Mouse (Mus musculus) cortical plate, adult 2 months (tissue): ENCODE data around the gene 4931423N10Rik.
"Not testable (repeated sequence)": the region's sequence is repeated elsewhere in the genome, so short reads cannot be mapped to it uniquely, and the experiment has no call there.

Experiments
- CTCF ChIP-seq: fragments of 200-500 bp; IDR thresholded peaks from 2 replicates; pipeline ENCODE4 v1.5.1; 2011; ENCODE audit warnings: mild to moderate bottlenecking, control low read depth, low read length; ENCODE audit not compliant: insufficient read depth; ENCODE audit errors: extremely low read depth
- POLR2A ChIP-seq: fragments of 200-500 bp; IDR thresholded peaks from 2 replicates; pipeline ENCODE4 v1.6.1; 2011; ENCODE audit warnings: mild to moderate bottlenecking, low read length, control low read depth; ENCODE audit not compliant: insufficient read depth; ENCODE audit errors: extremely low read depth

DNA sequence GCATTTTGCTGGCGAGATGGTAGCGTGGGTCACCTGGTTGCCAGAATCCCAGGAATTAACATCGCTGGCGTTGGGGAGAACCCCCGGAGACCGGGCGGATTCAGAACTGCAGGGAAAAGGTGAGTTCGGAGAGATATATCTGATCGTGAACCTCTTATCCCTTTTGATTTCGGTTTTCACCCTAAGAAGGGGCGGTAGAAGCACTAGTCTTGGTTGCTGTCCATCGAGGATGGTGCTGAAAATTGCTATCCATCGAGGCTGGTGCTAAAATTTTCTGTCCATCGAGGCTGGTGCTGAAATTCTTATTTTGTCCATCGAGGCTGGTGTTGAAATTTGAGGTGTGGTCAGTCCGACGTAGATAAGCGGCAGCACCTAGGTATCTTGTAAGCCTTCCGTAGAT lies 83.7 kb downstream of the 4931423N10Rik start:
- TF ChIP-seq POLR2A, CTCF: not testable (repeated sequence)
